Mouse (Mus musculus) monocyte, adult 5-6 weeks (primary cell): ENCODE results near the gene Trpc2. TPM values are rescaled to one million over a fixed set of nuclear protein-coding genes. Genes with fewer than 3 reads are reported as not detected.
"Not testable (repeated sequence)": the region's sequence is repeated elsewhere in the genome, so short reads cannot be mapped to it uniquely, and the experiment has no call there.

Source experiments
- ATAC-seq: fragments of 153-309, 156-312 bp; replicated peaks from 2 replicates; pipeline ENCODE4 v1.8.0; 2017; ENCODE audit warnings: mild to moderate bottlenecking; ENCODE audit not compliant: low TSS enrichment, insufficient number of reproducible peaks, severe bottlenecking, poor library complexity, low FRiP score
- total RNA-seq: library from RNA; stranded (forward); fragments of 200-1000, 200-491, 200-594 nt; gene quantifications from 3 replicates; pipeline ENCODE4 v1.2.3, GENCODE M21; 2017

Gene Trpc2
- total RNA-seq: 0.29 to 0.43 TPM in 2 of 3 replicates, not detected in the other

GRCm38 (mm10) chr7:102082816-102083215 lies at the start of gene Trpc2:
TSS of gene Trpc2 (plus strand) at chr7:102083116.
- ATAC-seq: no peak

GRCm38 (mm10) chr7:102034904-102035303 lies 48.0 kb upstream of the Trpc2 start:
- no peak for ATAC-seq

GRCm38 (mm10) chr7:102035534-102035933 lies 47.4 kb upstream of the Trpc2 start:
- no peak for ATAC-seq

- no peak for ATAC-seq
Measured at GRCm38 (mm10) chr7:102037318-102037717, 45.6 kb upstream of the Trpc2 start.

- no peak for ATAC-seq
Measured at GRCm38 (mm10) chr7:102042314-102042713, 40.6 kb upstream of the Trpc2 start.

GRCm38 (mm10) chr7:102048524-102048923 lies 34.4 kb upstream of the Trpc2 start:
- ATAC-seq: not testable (repeated sequence)

GRCm38 (mm10) chr7:102061353-102061752 lies 21.6 kb upstream of the Trpc2 start:
- no peak for ATAC-seq

GRCm38 (mm10) chr7:102062203-102062602 lies 20.7 kb upstream of the Trpc2 start:
- no peak for ATAC-seq

- ATAC-seq: no peak
Measured at GRCm38 (mm10) chr7:102063891-102064290, 19.0 kb upstream of the Trpc2 start.

- 0 out of 2 replicates have a peak, but pooled peaks have one; percentile 2 for ATAC-seq
Measured at GRCm38 (mm10) chr7:102064655-102065045, 18.3 kb upstream of the Trpc2 start.

- peak; percentile 96 for ATAC-seq
Measured at GRCm38 (mm10) chr7:102065046-102065891, 17.6 kb upstream of the Trpc2 start, which contains the start of the genes Rnf121, Xndc1 and Xntrpc. TSS of gene Rnf121 (minus strand) at chr7:102065469. TSS of gene Xndc1 (plus strand) at chr7:102065511. TSS of gene Xntrpc (plus strand) at chr7:102065713.

GRCm38 (mm10) chr7:102066363-102066762 lies 16.6 kb upstream of the Trpc2 start:
- ATAC-seq: no peak

GRCm38 (mm10) chr7:102076714-102077296 lies 6.1 kb upstream of the Trpc2 start:
- no peak for ATAC-seq

- ATAC-seq: no peak
Measured at GRCm38 (mm10) chr7:102078517-102078916, 4.4 kb upstream of the Trpc2 start.

GRCm38 (mm10) chr7:102080311-102080710 lies 2.6 kb upstream of the Trpc2 start:
- ATAC-seq: no peak

- ATAC-seq: no peak
Measured at GRCm38 (mm10) chr7:102081784-102082183, 1.1 kb upstream of the Trpc2 start.

GRCm38 (mm10) chr7:102084041-102084696 lies 1.3 kb downstream of the Trpc2 start:
- ATAC-seq: no peak

- ATAC-seq: no peak
Measured at GRCm38 (mm10) chr7:102087336-102087735, 4.4 kb downstream of the Trpc2 start.
